Mouse (Mus musculus) mesoderm, embryonic 11.5 days (tissue): ENCODE results near the gene Tmtc1.

ENCODE experiments used
- DNase-seq: peaks from one replicate; pipeline ENCODE4 v3.0.0-alpha.2; 2012; ENCODE audit warnings: low read depth, low spot score

The Tmtc1 gene

GRCm38 (mm10) chr6:148244836-148245235 is 199.4 kb downstream of the Tmtc1 start:
- no peak for DNase-seq

- DNase-seq = no peak
Observed at GRCm38 (mm10) chr6:148242304-148242703, 201.9 kb downstream of the Tmtc1 start.

- DNase-seq = no peak
Observed at GRCm38 (mm10) chr6:148241685-148242084, 202.5 kb downstream of the Tmtc1 start.

- DNase-seq = no peak
Observed at GRCm38 (mm10) chr6:148239311-148239710, 204.9 kb downstream of the Tmtc1 start.

GRCm38 (mm10) chr6:148237453-148237852 is 206.7 kb downstream of the Tmtc1 start:
- no peak for DNase-seq

- no peak for DNase-seq
Observed at GRCm38 (mm10) chr6:148234105-148234828, 209.9 kb downstream of the Tmtc1 start.

- DNase-seq = no peak
Observed at GRCm38 (mm10) chr6:148227542-148227941, 216.6 kb downstream of the Tmtc1 start.

- DNase-seq = no peak
Observed at GRCm38 (mm10) chr6:148222686-148223085, 221.5 kb downstream of the Tmtc1 start.

GRCm38 (mm10) chr6:148218235-148219076 is 225.7 kb downstream of the Tmtc1 start:
- DNase-seq = no peak

- DNase-seq = no peak
Observed at GRCm38 (mm10) chr6:148216752-148217151, 227.4 kb downstream of the Tmtc1 start.

GRCm38 (mm10) chr6:148214765-148215164 is 229.4 kb downstream of the Tmtc1 start:
- peak; percentile 74 for DNase-seq

GRCm38 (mm10) chr6:148211897-148212680 is 232.1 kb downstream of the Tmtc1 start, which contains the start of gene Ergic2:
Ergic2 (minus strand) TSS chr6:148212374.
- DNase-seq = peak; percentile 100

GRCm38 (mm10) chr6:148211391-148211876 is 232.8 kb downstream of the Tmtc1 start:
- peak; percentile 53 for DNase-seq

GRCm38 (mm10) chr6:148207522-148207921 is 236.7 kb downstream of the Tmtc1 start:
- no peak for DNase-seq

- no peak for DNase-seq
Observed at GRCm38 (mm10) chr6:148205134-148205533, 239.1 kb downstream of the Tmtc1 start.

- DNase-seq = no peak
Observed at GRCm38 (mm10) chr6:148199729-148200128, 244.5 kb downstream of the Tmtc1 start.

GRCm38 (mm10) chr6:148199177-148199576 is 245.0 kb downstream of the Tmtc1 start:
- DNase-seq = no peak

- DNase-seq = no peak
Observed at GRCm38 (mm10) chr6:148193972-148194701, 250.1 kb downstream of the Tmtc1 start.

GRCm38 (mm10) chr6:148185694-148186093 is 258.5 kb downstream of the Tmtc1 start:
- no peak for DNase-seq
